Mouse (Mus musculus) frontal cortex, postnatal 36 days (tissue): ENCODE measurements around the gene Svep1.

Source experiments
- DNase-seq, 2 experiments: peaks; one replicate each; pipeline ENCODE4 v3.0.0; 2022; ENCODE audit warnings: low spot score in 2 of 2

The Svep1 gene

GRCm38 (mm10) chr4:58206115-58206945 lies at the start of gene Svep1:
Gene Svep1 (minus strand): TSS chr4:58206859.
- peak in 1 of 2 experiments; percentile 4 for DNase-seq

- peak; percentile 19 to 64 for DNase-seq
These were observed 46.8 kb upstream of the Svep1 start for GRCm38 (mm10) chr4:58253410-58253809.

- DNase-seq: no peak
These were observed 45.7 kb upstream of the Svep1 start for GRCm38 (mm10) chr4:58252381-58252780.

GRCm38 (mm10) chr4:58245544-58245943 lies 38.9 kb upstream of the Svep1 start:
- no peak for DNase-seq

- no peak for DNase-seq
These were observed 33.8 kb upstream of the Svep1 start for GRCm38 (mm10) chr4:58240416-58240815.

- DNase-seq: no peak
These were observed 29.2 kb upstream of the Svep1 start for GRCm38 (mm10) chr4:58235828-58236227.

GRCm38 (mm10) chr4:58223499-58223898 lies 16.8 kb upstream of the Svep1 start:
- DNase-seq: no peak

GRCm38 (mm10) chr4:58211374-58211773 lies 4.7 kb upstream of the Svep1 start:
- no peak for DNase-seq

GRCm38 (mm10) chr4:58210557-58211090 lies 4.0 kb upstream of the Svep1 start:
- DNase-seq: no peak

GRCm38 (mm10) chr4:58205750-58206114 lies 927 bp downstream of the Svep1 start:
- DNase-seq: peak in 1 of 2 experiments; percentile 6

- DNase-seq: no peak
These were observed 5.0 kb downstream of the Svep1 start for GRCm38 (mm10) chr4:58201703-58202102.

- DNase-seq: no peak
These were observed 5.8 kb downstream of the Svep1 start for GRCm38 (mm10) chr4:58200826-58201225.

- DNase-seq: no peak
These were observed 9.4 kb downstream of the Svep1 start for GRCm38 (mm10) chr4:58197230-58197629.

- DNase-seq: no peak
These were observed 9.9 kb downstream of the Svep1 start for GRCm38 (mm10) chr4:58196795-58197194.

- DNase-seq: no peak
These were observed 10.7 kb downstream of the Svep1 start for GRCm38 (mm10) chr4:58195936-58196335.

GRCm38 (mm10) chr4:58189281-58189680 lies 17.4 kb downstream of the Svep1 start:
- DNase-seq: no peak

GRCm38 (mm10) chr4:58185401-58185800 lies 21.3 kb downstream of the Svep1 start:
- no peak for DNase-seq

- no peak for DNase-seq
These were observed 21.8 kb downstream of the Svep1 start for GRCm38 (mm10) chr4:58184681-58185341.

GRCm38 (mm10) chr4:58183897-58184296 lies 22.8 kb downstream of the Svep1 start:
- no peak for DNase-seq

- DNase-seq: no peak
These were observed 28.2 kb downstream of the Svep1 start for GRCm38 (mm10) chr4:58178489-58178888.

- DNase-seq: no peak
These were observed 29.4 kb downstream of the Svep1 start for GRCm38 (mm10) chr4:58177256-58177655.

- no peak for DNase-seq
These were observed 32.1 kb downstream of the Svep1 start for GRCm38 (mm10) chr4:58174435-58174987.

GRCm38 (mm10) chr4:58173401-58173800 lies 33.3 kb downstream of the Svep1 start:
- no peak for DNase-seq
